Mouse (Mus musculus) embryonic fibroblast, embryonic 13.5 days (primary cell): ENCODE measurements around the gene Olfr736. TPM values are rescaled to one million over a fixed set of nuclear protein-coding genes. Genes with fewer than 3 reads are reported as not detected.

Experiments
- H3K27ac ChIP-seq: 2 replicates; pipeline ENCODE4 v1.5.1; 2012; ENCODE audit warnings: low read length, control low read depth, inconsistent platforms; ENCODE audit not compliant: insufficient read depth
- H3K4me1 ChIP-seq: 2 replicates; pipeline ENCODE4 v1.6.1; 2011; ENCODE audit warnings: low read length; ENCODE audit not compliant: control insufficient read depth, insufficient read depth
- H3K4me3 ChIP-seq: 2 replicates; pipeline ENCODE4 v1.5.1; 2011; ENCODE audit warnings: mild to moderate bottlenecking, control low read depth, low read length; ENCODE audit not compliant: insufficient read depth
- CTCF ChIP-seq: IDR thresholded peaks from 2 replicates; pipeline ENCODE4 v1.5.1; 2011; ENCODE audit warnings: mild to moderate bottlenecking, control low read depth, low read length, moderate library complexity, borderline replicate concordance; ENCODE audit not compliant: insufficient read depth
- POLR2A ChIP-seq: IDR thresholded peaks from 2 replicates; pipeline ENCODE4 v1.6.1; 2011; ENCODE audit warnings: low read depth, mild to moderate bottlenecking, control low read depth, low read length, moderate library complexity
- polyA plus RNA-seq: library from polyadenylated mRNA; stranded (reverse); fragments of >200 nt; gene quantifications from 2 replicates; pipeline ENCODE4 v1.2.4, GENCODE M21; 2011; ENCODE audit warnings: low read depth; ENCODE audit not compliant: missing spikeins, insufficient read length

The Olfr736 gene
- not detected in 2 replicates for polyA plus RNA-seq

DNA sequence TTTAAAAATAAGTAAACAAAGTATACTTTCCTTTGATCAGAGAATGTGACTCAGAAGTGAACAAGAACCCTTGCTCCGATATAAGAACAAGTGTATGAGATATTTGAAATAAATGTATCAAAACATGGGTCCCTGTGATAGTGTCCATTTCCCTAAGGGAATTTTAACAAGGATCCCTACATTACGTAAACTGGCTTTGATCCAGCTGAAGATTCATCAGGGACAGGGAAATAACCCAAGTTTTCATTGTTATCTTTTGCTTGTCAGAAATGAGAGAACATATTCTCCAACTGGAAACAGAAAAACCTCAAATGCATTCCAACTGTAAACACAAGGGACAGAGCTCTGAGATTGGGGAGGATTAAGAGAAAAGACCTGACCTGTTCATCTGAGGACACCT, at the start of gene Olfr736:
Olfr736 (plus strand) TSS at position 301 of the 400 bp plus-strand sequence.
- no peak within 1 kb of the TSS for H3K27ac ChIP-seq
- no peak within 1 kb of the TSS for H3K4me3 ChIP-seq
- TF ChIP-seq POLR2A (no peak), CTCF (no peak)
- H3K4me1 ChIP-seq, result no peaks in the 10 kb centered on the region

DNA sequence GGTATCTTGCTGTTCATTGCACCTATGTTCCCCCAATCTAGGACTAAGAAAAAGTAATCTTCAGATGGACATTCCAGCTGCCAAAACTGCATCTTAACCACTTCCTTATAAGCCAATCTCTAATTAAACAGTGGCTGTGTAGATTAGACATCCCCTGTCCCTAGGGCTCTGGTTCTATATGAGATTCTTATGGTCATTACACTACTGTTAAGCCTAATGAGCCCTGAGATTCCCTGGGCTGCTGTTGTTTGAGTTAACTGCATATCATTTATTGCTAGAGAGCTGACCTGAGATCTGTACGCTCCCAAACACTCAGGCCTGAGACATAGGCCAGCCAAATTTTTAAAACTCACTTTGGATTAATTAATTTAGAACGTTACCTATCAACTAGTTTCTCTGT, 32.2 kb upstream of the Olfr736 start, which contains the start of gene Olfr735:
Olfr735 (minus strand) TSS at position 77 of the 400 bp plus-strand sequence.
- Histone ChIP-seq H3K4me1 (no peaks in the 10 kb centered on the region), H3K27ac (no peak within 1 kb of the TSS), H3K4me3 (no peak within 1 kb of the TSS)
- TF ChIP-seq CTCF (no peak), POLR2A (no peak)

DNA sequence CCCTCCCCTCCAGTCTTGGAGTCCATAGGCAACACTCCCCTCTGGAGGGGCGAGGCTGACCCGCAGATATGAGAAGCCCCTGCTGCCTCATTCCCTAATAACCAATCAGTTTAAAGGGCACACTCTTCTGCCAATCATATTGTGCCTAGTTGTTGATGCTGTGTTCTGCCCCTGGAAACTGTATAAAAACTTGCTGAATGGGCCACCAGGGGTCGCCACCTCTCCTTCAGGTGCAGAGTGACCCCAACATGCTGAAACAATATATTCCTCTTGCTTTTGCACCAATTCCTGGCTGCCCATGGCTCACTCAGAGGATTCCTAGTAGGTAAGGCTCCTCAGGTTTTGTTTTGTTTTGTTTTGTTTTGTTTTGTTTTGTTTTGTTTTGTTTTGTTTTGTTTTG, 28.5 kb upstream of the Olfr736 start:
- H3K4me3 ChIP-seq, result no peak overlapping the region
- no peak for TF ChIP-seq CTCF

DNA sequence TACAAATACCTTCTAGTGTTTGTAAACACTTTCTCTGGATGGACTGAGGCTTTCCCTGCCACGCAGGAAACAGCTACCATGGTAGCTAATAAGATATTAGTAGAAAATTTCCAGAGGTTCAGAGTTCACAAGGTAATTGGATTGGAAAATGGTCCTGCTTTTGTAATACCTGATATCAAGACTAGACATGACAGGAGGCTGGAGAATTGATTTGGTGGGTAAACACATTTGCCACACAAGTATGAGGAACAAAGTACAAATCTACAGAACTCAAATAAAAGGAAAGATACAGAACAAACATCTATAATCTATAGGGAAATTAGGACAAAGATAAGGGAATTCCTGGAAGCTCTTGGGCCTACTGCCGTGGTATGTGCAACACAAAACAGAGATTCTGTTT, 24.2 kb upstream of the Olfr736 start:
- Histone ChIP-seq H3K4me1 (no peaks in the 10 kb centered on the region), H3K27ac (no peak overlapping the region), H3K4me3 (no peak overlapping the region)
- no peak for TF ChIP-seq POLR2A
- TF ChIP-seq CTCF, result no peak

More for the DNA sequence above, 28.5 kb upstream of the Olfr736 start:
- H3K4me1 ChIP-seq, result no peaks in the 10 kb centered on the region
- H3K27ac ChIP-seq, result no peak overlapping the region

DNA sequence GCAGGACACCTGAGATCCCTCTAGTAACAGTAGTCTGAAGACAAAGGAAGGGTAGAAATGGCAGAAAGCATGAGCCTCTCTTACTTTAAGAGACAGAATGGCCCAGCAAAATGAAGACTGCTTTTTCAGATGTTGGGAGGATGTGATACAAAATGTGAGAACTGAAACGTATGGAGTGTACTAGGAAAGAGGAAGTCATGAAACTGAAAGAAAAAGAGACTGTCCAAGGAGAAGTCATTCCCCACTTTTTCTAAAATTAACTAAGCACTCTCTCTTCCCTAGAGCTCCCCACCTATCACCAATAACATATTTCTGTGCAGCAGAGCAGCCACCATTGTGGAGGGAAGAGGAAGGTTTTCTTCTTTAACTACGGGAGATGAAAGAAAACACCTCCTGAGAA, 23.4 kb upstream of the Olfr736 start, which contains the start of gene Tlr11:
Tlr11 (plus strand) TSS at position 322 of the 400 bp plus-strand sequence.
- no peaks in the 10 kb centered on the region for H3K4me1 ChIP-seq
- no peak within 1 kb of the TSS for H3K27ac ChIP-seq
- TF ChIP-seq POLR2A, result no peak
- TF ChIP-seq CTCF, result no peak
- H3K4me3 ChIP-seq, result no peak within 1 kb of the TSS

DNA sequence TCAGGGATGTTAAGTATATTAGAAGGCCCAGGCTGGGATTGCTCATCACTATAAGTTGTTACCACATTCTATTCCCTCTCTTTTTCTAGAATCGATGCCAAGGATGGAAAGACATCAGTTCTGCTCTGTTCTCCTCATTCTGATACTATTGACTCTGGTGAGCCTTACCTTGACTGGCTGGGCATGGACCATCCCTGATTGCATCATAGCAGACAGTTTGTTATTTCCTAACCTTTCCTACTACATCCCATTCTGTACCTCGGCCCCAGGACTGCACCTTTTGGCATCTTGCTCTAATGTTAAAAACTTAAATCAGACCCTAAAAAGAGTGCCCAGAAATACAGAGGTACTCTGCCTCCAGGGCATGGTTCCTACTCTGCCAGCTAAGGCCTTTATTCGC, 20.5 kb upstream of the Olfr736 start:
- H3K4me1 ChIP-seq, result no peaks in the 10 kb centered on the region
- no peak overlapping the region for H3K4me3 ChIP-seq
- TF ChIP-seq CTCF (no peak), POLR2A (no peak)
- H3K27ac ChIP-seq, result no peak overlapping the region

DNA sequence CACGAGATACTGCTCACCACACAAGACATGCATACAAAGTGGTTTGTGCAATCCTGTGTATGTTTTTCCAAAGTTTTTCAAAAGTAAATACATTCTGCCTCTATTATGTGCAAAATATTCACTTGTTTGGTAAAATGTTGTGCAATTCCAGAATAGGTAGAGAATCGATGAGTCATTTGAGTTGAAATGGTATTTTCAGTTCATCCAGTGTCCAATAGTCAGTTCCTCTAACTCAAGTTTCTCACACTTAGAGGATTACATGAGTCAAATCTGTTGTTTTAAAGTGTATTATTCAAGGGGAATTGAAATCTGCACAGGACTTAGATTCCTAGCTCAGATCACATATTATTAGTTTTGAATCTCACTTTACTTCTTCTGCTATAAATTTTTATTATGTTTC, 17.4 kb upstream of the Olfr736 start:
- TF ChIP-seq CTCF, result no peak
- no peak for TF ChIP-seq POLR2A
- Histone ChIP-seq H3K27ac (no peak overlapping the region), H3K4me1 (no peaks in the 10 kb centered on the region), H3K4me3 (no peak overlapping the region)

DNA sequence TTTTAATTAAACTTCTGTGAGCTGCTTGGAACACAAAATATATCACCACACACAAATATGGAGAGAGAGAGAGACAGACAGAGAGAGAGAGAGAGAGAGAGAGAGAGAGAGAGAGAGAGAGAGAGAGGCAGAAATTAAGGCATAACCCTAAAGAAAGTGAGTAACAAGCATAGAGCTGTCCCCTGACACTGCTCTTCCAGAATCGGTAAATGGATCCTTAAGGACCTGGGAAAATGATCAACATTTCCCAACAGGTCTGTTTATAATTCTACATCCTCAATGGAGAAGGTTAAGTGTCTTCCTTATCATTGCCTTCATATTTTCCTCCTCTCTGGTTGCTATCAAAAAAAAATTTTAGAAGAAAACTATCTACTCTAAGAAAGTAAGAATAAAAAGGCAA, 26.3 kb downstream of the Olfr736 start, which contains the start of gene Olfr738:
Olfr738 (plus strand) TSS at position 301 of the 400 bp plus-strand sequence.
- Histone ChIP-seq H3K4me1 (no peaks in the 10 kb centered on the region), H3K4me3 (no peak within 1 kb of the TSS), H3K27ac (no peak within 1 kb of the TSS)
- TF ChIP-seq CTCF (no peak), POLR2A (no peak)

DNA sequence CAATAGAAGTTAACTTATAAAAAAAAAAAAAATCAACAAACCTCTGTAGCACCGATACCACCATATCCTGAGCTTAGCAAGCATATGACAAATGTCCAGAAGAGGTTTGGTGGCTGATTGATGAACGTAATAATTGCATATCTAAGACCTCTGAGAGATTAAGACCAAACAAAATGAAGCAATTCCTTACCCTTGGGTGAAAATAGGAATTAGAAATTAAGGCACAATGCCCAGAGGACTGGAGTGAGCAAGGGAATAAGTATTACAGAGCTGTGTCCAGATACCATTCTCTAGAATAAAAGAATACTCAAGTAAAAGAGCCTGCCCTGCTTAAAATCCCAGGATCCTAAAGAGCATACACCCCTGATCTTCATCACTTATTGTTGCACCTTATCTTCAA, 37.4 kb downstream of the Olfr736 start, which contains the start of gene Olfr739:
Olfr739 (plus strand) TSS at position 301 of the 400 bp plus-strand sequence.
- Histone ChIP-seq H3K27ac (no peak within 1 kb of the TSS), H3K4me1 (no peaks in the 10 kb centered on the region), H3K4me3 (no peak within 1 kb of the TSS)
- TF ChIP-seq CTCF (no peak), POLR2A (no peak)

Other genes starting within 250 kb of the Olfr736 start
- gene Olfr728, start 238.5 kb upstream of the Olfr736 start, polyA plus RNA-seq, result not detected in 2 replicates
- 0.16 TPM in 1 of 2 replicates, not detected in the other for gene Olfr729, start 228.3 kb upstream of the Olfr736 start, polyA plus RNA-seq
- gene Olfr730, start 193.0 kb upstream of the Olfr736 start, polyA plus RNA-seq, result not detected in 2 replicates
- gene Olfr731, start 139.3 kb upstream of the Olfr736 start, polyA plus RNA-seq, result not detected in 2 replicates
- not detected in 2 replicates for gene Olfr732, start 97.0 kb upstream of the Olfr736 start, polyA plus RNA-seq
- not detected in 2 replicates for gene Olfr733, start 79.6 kb upstream of the Olfr736 start, polyA plus RNA-seq
- not detected in 2 replicates for gene Olfr734, start 54.4 kb upstream of the Olfr736 start, polyA plus RNA-seq
- not detected in 2 replicates for gene Olfr735, start 32.3 kb upstream of the Olfr736 start, polyA plus RNA-seq
- not detected in 2 replicates for gene Tlr11, start 23.2 kb upstream of the Olfr736 start, polyA plus RNA-seq
- gene Olfr738, start 26.4 kb downstream of the Olfr736 start, polyA plus RNA-seq, result not detected in 2 replicates
- not detected in 2 replicates for gene Olfr739, start 37.5 kb downstream of the Olfr736 start, polyA plus RNA-seq
- not detected in 2 replicates for gene Olfr740, start 64.4 kb downstream of the Olfr736 start, polyA plus RNA-seq
- not detected in 2 replicates for gene Olfr741, start 91.6 kb downstream of the Olfr736 start, polyA plus RNA-seq
- not detected in 2 replicates for gene Olfr742, start 122.4 kb downstream of the Olfr736 start, polyA plus RNA-seq
- not detected in 2 replicates for gene Olfr743, start 140.7 kb downstream of the Olfr736 start, polyA plus RNA-seq
- gene Olfr744, start 233.7 kb downstream of the Olfr736 start, polyA plus RNA-seq, result not detected in 2 replicates